Mouse (Mus musculus) megakaryocyte, embryonic 14.5 days (primary cell): Measurements from ENCODE around the gene Apc2.

Experiments used
- FLI1 ChIP-seq: IDR thresholded peaks from 2 replicates; pipeline ENCODE4 v1.6.1; 2012; ENCODE audit warnings: low read length, inconsistent platforms, mixed read lengths
- GATA1 ChIP-seq: IDR thresholded peaks from 3 replicates; pipeline ENCODE4 v1.6.1; 2012; ENCODE audit warnings: mixed read lengths, low read length, inconsistent platforms, borderline replicate concordance

GRCm38 (mm10) chr10:80302082-80302355 is 6.2 kb downstream of the Apc2 start:
- TF ChIP-seq GATA1, result no peak
- no peak for TF ChIP-seq FLI1
